Mouse (Mus musculus) CD4-positive, CD25-positive, alpha-beta regulatory T cell, adult 2 months (primary cell): ENCODE data around the gene Adk.
A peak's percentile ranks its signal among the peaks of the same experiment; 100 is the strongest.
"Not testable (repeated sequence)": the region's sequence is repeated elsewhere in the genome, so short reads cannot be mapped to it uniquely, and the experiment has no call there.

Source experiments
- DNase-seq: peaks from one replicate; pipeline ENCODE4 v3.0.0-alpha.2; 2012; ENCODE audit warnings: low read depth, low spot score

The Adk gene

DNA sequence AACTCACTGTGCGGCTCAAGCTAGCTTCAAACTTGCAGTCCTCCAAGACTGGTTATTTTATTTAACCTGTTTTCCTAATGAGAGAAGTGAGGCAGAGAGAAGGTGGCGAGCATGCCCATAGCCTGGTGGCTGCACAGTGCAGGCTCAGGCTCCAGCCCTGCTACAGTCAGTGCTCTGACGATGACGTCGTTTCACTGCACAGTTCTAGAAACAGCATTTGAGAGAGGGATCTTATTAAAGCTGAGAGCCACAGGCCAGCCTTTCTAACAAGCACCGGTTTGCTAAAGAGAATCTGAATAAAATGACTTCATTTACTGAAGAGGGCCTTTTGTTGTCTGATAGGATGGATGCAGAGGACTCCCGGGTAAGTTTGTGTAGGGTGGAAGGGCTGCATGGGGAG, 375.0 kb downstream of the Adk start:
- DNase-seq: no peak

DNA sequence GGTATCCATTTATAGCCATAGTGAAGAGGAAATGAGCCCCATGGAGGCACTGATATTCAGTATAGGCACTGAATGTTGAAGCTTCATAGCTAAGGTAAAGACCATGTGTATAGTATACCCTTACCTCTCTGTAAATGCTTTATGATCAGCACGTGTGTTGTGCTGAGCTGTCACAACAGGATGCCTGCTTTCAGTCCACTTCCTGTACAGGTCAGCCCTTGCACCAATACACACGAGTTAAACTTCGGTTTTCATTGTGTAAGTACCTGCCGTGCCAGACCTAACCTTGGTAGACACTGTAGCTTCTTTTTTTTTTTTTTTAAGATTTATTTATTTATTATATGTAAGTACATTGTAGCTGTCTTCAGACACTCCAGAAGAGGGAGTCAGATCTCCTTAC, 381.0 kb downstream of the Adk start:
- peak; percentile 6 for DNase-seq

DNA sequence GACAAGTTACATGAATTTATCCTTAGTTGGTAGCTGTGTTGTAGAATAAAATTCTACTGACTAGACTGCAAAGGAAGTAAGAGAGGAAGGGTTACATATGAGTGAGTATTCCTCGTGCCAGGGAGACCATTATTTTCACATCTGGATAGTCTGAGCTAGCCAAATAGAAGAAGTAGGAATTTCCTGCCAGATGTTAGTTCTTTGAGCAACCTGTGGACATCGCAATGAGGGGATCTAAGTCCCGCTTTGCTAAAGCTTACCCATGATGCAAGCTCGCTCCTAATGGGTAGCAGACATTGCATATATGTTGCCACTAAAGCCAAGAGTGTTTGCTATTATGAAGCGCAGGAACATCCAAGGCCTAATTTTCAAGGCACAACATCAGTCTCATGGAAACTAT, 381.6 kb downstream of the Adk start:
- no peak for DNase-seq

DNA sequence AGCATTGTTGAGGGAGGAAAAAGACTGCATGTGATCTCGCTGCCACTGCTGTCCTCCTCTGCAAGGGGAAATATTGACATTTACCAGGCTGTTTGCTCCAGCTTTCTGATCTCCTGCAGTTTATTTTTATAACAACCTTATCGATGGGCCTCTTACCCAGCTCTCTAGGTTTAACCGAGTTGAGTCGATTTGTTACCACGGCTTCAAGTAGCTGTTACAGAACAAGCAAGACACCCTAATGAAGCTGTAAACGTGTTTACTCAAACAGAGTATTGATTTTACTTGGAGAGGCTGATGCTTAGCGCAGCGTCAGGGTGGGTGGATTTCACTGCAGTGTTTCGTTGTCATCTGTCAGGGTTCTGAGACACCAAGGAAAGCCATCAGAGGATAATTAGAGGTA, 382.3 kb downstream of the Adk start:
- DNase-seq: no peak

DNA sequence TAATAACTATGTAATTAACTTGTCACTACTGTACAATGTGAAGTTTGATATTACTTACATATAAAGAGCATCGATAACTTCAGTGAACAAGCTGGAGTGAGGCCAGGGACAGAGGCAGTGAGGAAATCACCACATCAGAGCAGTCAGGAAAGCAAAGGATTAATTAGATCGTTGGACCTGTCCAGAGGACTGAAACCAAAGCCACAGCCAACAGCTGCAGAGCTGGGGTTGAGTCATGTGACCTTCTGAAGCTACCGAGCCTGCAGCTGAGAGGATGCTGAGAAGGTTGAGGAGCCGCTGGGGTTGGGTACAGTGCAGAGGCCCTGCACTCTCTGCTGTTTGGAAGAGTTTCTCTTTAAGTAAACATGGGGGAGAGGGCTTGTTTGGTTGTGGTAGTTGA, 387.4 kb downstream of the Adk start:
- peak; percentile 12 for DNase-seq

- DNase-seq: no peak
Observed at GRCm38 (mm10) chr14:21440526-21440925, 388.2 kb downstream of the Adk start.

DNA sequence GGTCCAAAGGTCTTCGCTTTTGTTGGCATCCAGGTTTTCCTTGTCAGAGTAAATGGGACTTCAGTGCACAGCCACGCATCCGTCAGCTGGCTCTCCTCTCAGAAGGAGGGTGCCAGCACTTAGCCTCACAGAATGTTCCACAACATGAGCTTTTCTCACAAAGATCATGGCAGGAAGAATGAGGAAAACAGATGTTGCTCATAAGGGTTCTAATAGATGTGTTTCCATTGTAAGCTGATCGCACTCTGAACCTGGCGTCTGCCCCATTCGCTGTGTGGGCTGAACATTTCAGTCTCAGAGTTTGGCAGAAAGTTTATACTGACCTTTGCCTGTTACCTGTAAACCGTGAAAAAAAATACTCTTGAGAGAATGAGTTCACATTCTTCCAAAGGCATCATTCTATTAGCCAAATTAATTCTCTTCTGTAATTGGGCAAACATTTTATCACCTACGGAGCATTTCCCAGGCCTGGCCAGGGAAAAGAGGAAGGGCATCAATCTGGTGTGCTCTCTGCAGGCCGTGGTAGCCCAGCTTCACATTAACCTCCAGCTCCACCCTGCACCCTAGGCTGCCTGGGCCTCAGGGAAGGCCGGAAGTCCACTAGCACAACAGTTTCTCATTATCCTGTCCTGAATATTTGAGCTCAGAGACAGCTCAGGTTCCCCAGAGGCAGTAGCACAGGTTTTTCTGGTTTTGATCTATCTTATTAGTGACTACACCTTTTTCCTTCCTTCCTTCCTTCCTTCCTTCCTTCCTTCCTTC, 389.6 kb downstream of the Adk start:
- DNase-seq: no peak

GRCm38 (mm10) chr14:21452581-21452980, 400.2 kb downstream of the Adk start:
- DNase-seq: no peak

- no peak for DNase-seq
Observed at GRCm38 (mm10) chr14:21453896-21454295, 401.5 kb downstream of the Adk start.

GRCm38 (mm10) chr14:21455654-21456350, 403.4 kb downstream of the Adk start:
- no peak for DNase-seq

DNA sequence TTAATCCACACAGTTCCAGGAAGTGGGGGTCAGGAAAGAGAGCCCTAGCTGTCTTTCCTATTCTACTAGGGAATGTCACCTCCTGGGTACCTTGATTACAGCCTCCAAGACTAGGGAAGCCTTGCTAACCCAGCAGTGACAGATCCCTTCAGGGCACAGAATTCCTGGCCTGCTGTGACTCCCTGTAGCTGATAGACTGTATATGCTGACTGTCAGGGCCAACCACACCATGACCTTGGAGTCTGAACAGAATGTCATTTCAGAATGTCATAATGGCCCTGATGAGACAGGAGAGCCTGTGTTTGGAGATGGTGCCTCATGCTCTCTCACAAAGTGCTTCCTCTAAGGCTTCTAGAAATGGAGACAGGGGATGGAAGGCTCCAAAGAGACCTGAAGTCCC, 404.2 kb downstream of the Adk start:
- DNase-seq: no peak

GRCm38 (mm10) chr14:21457876-21458275, 405.5 kb downstream of the Adk start:
- DNase-seq: no peak

DNA sequence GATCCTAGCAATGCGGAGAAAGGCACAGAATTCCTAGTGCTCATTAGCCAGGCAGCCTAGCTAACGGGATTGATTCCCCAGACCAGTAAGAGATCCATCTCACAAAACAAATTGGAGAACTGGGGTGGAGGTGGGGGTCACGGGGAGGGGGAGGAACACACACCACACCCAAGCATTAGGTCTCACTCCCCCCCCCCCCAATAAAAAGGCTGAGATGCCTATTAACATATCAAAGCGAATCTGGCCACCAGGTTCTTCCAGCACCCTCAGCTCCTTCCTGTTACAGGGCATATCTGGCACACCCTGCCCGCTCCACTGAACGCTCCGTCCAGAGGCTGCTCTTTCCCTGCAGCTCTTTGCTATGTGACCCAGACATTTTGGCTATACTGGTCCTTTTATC, 406.3 kb downstream of the Adk start:
- no peak for DNase-seq

GRCm38 (mm10) chr14:21459163-21459562, 406.8 kb downstream of the Adk start:
- no peak for DNase-seq

DNA sequence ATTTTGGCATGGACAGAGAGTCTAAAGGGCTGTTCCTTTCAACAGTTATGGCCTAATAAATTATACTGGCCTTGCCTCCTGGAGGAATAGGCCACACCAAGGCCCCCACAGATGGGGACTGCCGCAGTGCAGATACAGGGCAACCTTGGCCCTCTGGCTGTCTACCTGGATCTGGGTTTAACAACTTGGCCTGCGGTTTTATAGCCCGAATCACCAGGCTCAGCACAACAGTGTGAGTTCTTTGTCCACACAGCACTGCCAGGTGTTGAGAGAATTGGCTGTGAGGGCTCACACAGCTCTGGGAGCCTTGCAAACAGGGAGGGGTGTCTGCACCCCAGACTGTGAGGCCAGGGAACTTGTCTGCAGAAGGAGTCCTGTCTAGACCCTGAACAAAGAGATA, 410.0 kb downstream of the Adk start:
- DNase-seq: no peak

DNA sequence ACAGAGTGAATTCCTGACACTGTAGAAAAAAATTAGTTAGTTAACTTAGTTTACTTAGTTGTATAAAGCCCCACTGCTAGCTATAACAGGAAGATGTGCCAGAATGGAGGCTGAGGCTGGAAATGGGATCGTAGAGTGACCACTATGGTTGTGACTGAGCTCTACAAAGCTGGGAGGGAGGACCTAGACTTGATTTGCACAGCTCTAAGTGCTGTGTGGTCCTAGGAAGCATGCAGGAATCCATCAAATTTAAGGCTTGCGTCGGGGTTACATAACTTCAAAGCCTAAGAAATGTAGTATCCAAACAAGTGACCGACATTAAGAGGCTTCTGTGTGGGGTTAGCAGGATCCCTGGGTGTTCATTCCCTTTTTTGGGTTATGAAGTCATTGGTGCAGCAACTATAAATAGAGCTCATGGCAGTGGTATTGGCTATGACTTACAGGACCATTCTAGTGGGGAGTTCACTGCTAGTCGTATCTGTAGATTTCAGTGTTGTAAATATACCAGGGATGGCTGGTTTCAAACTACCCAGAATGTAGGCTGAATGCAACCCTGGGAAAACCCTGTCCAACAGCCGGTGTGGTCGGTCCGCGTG, 410.8 kb downstream of the Adk start:
- no peak for DNase-seq

DNA sequence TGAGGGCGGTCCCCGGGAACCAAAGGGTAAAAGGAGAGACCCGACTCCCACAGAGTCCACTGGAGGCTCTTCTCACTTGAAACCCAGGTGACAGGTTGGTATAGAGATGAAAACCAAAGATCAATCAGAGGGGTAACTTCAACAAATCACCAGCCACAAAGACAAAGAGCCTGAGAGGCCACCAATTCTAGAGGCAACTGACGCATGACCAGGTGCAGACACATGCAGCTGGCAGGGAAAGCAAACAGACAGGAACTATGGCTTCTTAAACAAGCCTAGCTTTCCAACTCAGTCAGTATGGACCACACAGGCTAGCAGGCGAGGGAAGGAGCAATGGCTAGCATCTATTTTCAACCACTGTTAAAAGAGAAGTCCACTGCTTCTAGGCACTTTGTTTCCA, 418.0 kb downstream of the Adk start:
- no peak for DNase-seq

GRCm38 (mm10) chr14:21471975-21472374, 419.6 kb downstream of the Adk start:
- no peak for DNase-seq

DNA sequence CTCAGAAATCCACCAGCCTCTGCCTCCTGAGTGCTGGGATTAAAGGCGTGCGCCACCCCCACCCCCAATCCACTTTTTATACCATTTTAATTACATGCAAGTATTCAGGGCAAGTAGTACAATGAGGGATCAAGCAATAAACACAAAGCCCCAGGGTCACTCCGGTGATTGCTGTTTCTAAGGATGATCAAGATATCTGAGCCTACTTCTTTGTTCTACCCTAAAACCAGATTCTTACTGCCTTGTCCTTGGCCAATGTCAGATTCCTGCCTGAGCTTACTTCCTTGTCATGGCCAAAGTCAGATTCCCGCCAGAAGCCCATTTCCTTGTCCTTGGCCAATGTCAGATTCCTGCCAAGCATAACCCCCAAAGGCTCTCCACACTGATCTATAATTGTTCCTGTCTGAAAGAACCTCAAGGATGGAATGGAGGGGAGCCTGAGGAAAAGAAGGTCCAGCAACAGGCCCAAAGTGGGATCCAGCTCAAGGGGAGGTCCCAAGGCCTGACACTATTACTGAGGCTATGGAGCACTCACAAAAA, 422.3 kb downstream of the Adk start:
- DNase-seq: not testable (repeated sequence)

DNA sequence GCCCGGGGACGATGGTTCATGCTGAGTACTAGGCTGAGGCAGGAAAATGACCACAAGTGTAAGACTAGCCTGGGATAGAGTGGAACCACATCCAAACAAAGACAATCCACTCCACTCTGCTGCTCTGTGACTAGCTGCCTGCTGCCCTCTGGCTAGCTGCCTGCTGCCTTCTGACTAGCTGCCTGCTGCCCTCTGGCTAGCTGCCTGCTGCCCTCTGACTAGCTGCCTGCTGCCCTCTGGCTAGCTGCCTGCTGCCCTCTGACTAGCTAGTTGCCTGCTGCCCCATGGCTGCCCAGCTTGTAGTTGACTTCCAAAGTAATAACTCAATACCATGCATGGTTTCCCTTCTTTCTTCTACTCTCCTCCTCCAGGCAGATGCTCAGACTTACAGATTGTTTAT, 424.8 kb downstream of the Adk start:
- DNase-seq: no peak

DNA sequence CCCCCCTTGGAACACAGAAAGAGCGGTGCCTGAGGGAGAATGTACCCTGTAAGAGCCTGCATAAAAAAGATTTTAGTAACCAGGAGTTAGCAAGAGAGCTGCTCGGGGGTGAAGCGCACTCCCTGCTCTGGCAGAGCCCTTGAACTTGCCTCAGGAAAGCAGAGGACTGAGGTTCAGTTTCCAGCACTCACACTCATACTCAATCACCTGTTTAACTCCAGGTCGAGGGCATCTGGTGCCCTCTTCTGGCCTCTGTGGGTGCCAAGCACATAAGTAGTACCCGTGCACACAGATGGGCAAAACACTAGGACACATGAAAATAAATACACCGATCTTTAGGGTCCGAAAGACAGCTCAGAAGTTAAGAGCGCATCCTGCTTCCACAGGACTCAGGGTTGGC, 427.2 kb downstream of the Adk start:
- no peak for DNase-seq

DNA sequence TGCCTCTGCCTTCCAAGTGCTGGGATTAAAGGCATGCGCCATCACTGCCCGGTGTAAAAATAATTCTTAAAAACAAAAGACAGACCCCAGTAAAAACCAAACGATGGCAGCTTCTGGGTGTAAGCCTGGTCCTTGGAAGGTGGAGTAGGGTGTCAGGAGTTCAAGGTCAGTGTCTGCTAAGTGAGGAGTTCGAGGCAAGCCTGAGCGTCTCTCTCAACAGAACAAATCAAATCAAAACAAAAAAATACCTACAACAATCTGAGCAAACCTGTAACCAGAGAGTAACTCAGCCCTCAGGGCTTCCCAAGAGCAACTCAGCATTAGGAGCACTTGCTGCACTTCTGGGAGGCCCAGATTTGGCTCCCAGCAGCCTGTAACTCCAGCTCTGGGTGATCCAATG, 427.8 kb downstream of the Adk start:
- no peak for DNase-seq

GRCm38 (mm10) chr14:21481231-21481630, 428.9 kb downstream of the Adk start, which contains the start of gene Kat6b:
Gene Kat6b, plus strand, starts transcription at chr14:21481434.
- no peak for DNase-seq
